Mouse (Mus musculus) kidney, embryonic 14.5 days (tissue): ENCODE data around the gene Trpc7. TPM values are rescaled to one million over a fixed set of nuclear protein-coding genes. Genes with fewer than 3 reads are reported as not detected.

Experiments used
- ATAC-seq: fragments of 200-750 bp; cut with Nextera tagmentation; 2 replicates; pipeline ENCODE4 v1.8.0; 2017; ENCODE audit warnings: moderate number of reproducible peaks, mild to moderate bottlenecking, moderate TSS enrichment, moderate library complexity; ENCODE audit not compliant: low FRiP score, low TSS enrichment
- H3K27ac ChIP-seq: fragments of 300-500 bp; sonication (generic); 2 replicates; pipeline ENCODE4 v1.5.1; 2014; ENCODE audit warnings: low read depth, mild to moderate bottlenecking, low read length, moderate library complexity, mixed read lengths
- H3K27me3 ChIP-seq: fragments of 300-500 bp; sonication (generic); 2 replicates; pipeline ENCODE4 v1.6.1; 2014; ENCODE audit warnings: mild to moderate bottlenecking, low read length; ENCODE audit not compliant: control insufficient read depth, insufficient read depth
- H3K36me3 ChIP-seq: fragments of 300-500 bp; sonication (generic); 2 replicates; pipeline ENCODE4 v1.6.1; 2014; ENCODE audit warnings: low read length, mixed read lengths; ENCODE audit not compliant: control insufficient read depth, insufficient read depth
- H3K4me1 ChIP-seq: fragments of 300-500 bp; sonication (generic); 2 replicates; pipeline ENCODE4 v1.6.1; 2014; ENCODE audit warnings: low read length, mixed read lengths; ENCODE audit not compliant: control insufficient read depth, insufficient read depth
- H3K4me2 ChIP-seq: fragments of 300-500 bp; sonication (generic); replicated peaks from 2 replicates; pipeline ENCODE4 v1.6.1; 2014; ENCODE audit warnings: low read depth, mild to moderate bottlenecking, low read length
- H3K4me3 ChIP-seq: fragments of 300-500 bp; sonication (generic); 2 replicates; pipeline ENCODE4 v1.5.1; 2014; ENCODE audit warnings: mild to moderate bottlenecking, low read length
- H3K9ac ChIP-seq: fragments of 300-500 bp; sonication (generic); 2 replicates; pipeline ENCODE4 v1.6.1; 2014; ENCODE audit warnings: low read depth, mild to moderate bottlenecking, low read length, moderate library complexity
- H3K9me3 ChIP-seq: fragments of 300-500 bp; sonication (generic); 2 replicates; pipeline ENCODE4 v1.6.1; 2016; ENCODE audit warnings: low read length; ENCODE audit not compliant: control insufficient read depth
- WGBS: fragments of 180-500 bp; shearing (Covaris S2); extraction: QIAGEN DNeasy Blood & Tissue Kit; methylation state at CpG from one replicate; pipeline ENCODE4 v1.1.7; 2014; 5-methylcytosine and 5-hydroxymethylcytosine counted together
- polyA plus RNA-seq: library from polyadenylated mRNA; unstranded; fragments of >200 nt; fragmentation: Nextera tagmentation; extraction: Ambion mirVana; gene quantifications from 2 replicates; pipeline ENCODE4 v1.2.1, GENCODE M21; 2014

The Trpc7 gene
- polyA plus RNA-seq, 1 experiment from 2014 or later: 0.14 TPM

- Histone ChIP-seq H3K9me3 (no peaks in the 10 kb centered on the region), H3K36me3 (peaks cover 94% of the 10 kb centered on the region), H3K4me3 (no peak overlapping the region), H3K27me3 (no peaks in the 10 kb centered on the region), H3K4me1 (no peaks in the 10 kb centered on the region), H3K4me2 (no peak overlapping the region), H3K9ac (no peak overlapping the region), H3K27ac (no peak overlapping the region)
- 92% methylated on average over 7 of the region's 7 CpGs for WGBS
- no peak for ATAC-seq
These were observed 166.7 kb downstream of the Trpc7 start for GRCm38 (mm10) chr13:56729046-56729445.

GRCm38 (mm10) chr13:56726551-56726950 lies 169.2 kb downstream of the Trpc7 start:
- Histone ChIP-seq H3K4me1 (no peaks in the 10 kb centered on the region), H3K4me2 (no peak overlapping the region), H3K4me3 (no peak overlapping the region), H3K9ac (no peak overlapping the region), H3K27me3 (no peaks in the 10 kb centered on the region), H3K9me3 (no peaks in the 10 kb centered on the region), H3K27ac (no peak overlapping the region), H3K36me3 (peaks cover 82% of the 10 kb centered on the region)
- WGBS: 88% methylated on average over 4 of the region's 4 CpGs
- no peak for ATAC-seq

Other genes starting within 250 kb of the Trpc7 start
- 32.9 and 62.2 TPM in 2 replicates for gene Smad5, start 193.0 kb downstream of the Trpc7 start, polyA plus RNA-seq
- gene Gm45623, start 142.2 kb downstream of the Trpc7 start, polyA plus RNA-seq: 0.15 TPM in 1 of 2 replicates, not detected in the other